Mouse (Mus musculus) G1E (cell line): ENCODE results near the gene Kcnq1. TPM values are rescaled to one million over a fixed set of nuclear protein-coding genes. Genes with fewer than 3 reads are reported as not detected.
A peak's percentile ranks its signal among the peaks of the same experiment; 100 is the strongest.

Experiments used
- ATAC-seq: 2 replicates; pipeline ENCODE4 v1.8.0; 2016; ENCODE audit warnings: mild to moderate bottlenecking; ENCODE audit not compliant: insufficient number of reproducible peaks, poor library complexity, low FRiP score, severe bottlenecking; ENCODE audit errors: extremely low read depth
- DNase-seq: peaks from one replicate; pipeline ENCODE4 v3.0.0; 2012; ENCODE audit warnings: low spot score
- H3K27me3 ChIP-seq: 2 replicates; pipeline ENCODE4 v1.6.1; 2012; ENCODE audit warnings: mild to moderate bottlenecking, low read length, inconsistent platforms; ENCODE audit not compliant: insufficient read depth
- H3K36me3 ChIP-seq: replicated peaks from 2 replicates; pipeline ENCODE3; 2012; ENCODE audit warnings: mild to moderate bottlenecking, inconsistent platforms
- H3K4me1 ChIP-seq: 2 replicates; pipeline ENCODE4 v1.6.1; 2012; ENCODE audit warnings: low read depth, low read length, inconsistent platforms, mixed read lengths; ENCODE audit not compliant: insufficient read depth
- H3K4me3 ChIP-seq: 2 replicates; pipeline ENCODE4 v1.5.1; 2012; ENCODE audit warnings: low read depth, mild to moderate bottlenecking, inconsistent platforms, low read length, moderate library complexity, mixed read lengths
- H3K9me3 ChIP-seq: replicated peaks from 2 replicates; pipeline ENCODE4 v1.6.1; 2012; ENCODE audit warnings: inconsistent platforms
- CTCF ChIP-seq: IDR thresholded peaks from 2 replicates; pipeline ENCODE4 v1.5.1; 2012; ENCODE audit warnings: low read depth, low read length, inconsistent platforms, mixed read lengths
- GATA1 ChIP-seq: IDR thresholded peaks from 2 replicates; pipeline ENCODE4 v1.6.1; 2012; ENCODE audit warnings: borderline replicate concordance, low read length, inconsistent platforms, mixed read lengths
- GATA2 ChIP-seq: IDR thresholded peaks from 2 replicates; pipeline ENCODE4 v1.6.1; 2012; ENCODE audit warnings: low read depth, low read length, inconsistent platforms, borderline replicate concordance
- POLR2AphosphoS5 ChIP-seq: IDR thresholded peaks from 2 replicates; pipeline ENCODE4 v1.6.1; 2012; ENCODE audit warnings: low read depth, low read length, inconsistent platforms; ENCODE audit not compliant: insufficient replicate concordance
- TAL1 ChIP-seq: conservative IDR thresholded peaks from 2 replicates; pipeline ENCODE4 v1.6.1; 2012; ENCODE audit warnings: low read depth, low read length, inconsistent platforms, mixed read lengths
- polyA plus RNA-seq: library from polyadenylated mRNA; stranded (reverse); fragments of >175 nt; gene quantifications from 2 replicates; pipeline ENCODE4 v1.2.3, GENCODE M21; 2012
- total RNA-seq, 2 experiments: library from RNA; stranded (forward) in 1 of 2; stranded (reverse) in 1 of 2; fragments of 200-1000 nt in 1 of 2; fragments of >200 nt in 1 of 2; fragmentation: Nextera tagmentation in 1 of 2; gene quantifications; 2 replicates each; pipeline ENCODE4 v1.2.3; 2014 to 2017

Kcnq1 gene
- total and polyA plus RNA-seq, 3 experiments: not detected

DNA sequence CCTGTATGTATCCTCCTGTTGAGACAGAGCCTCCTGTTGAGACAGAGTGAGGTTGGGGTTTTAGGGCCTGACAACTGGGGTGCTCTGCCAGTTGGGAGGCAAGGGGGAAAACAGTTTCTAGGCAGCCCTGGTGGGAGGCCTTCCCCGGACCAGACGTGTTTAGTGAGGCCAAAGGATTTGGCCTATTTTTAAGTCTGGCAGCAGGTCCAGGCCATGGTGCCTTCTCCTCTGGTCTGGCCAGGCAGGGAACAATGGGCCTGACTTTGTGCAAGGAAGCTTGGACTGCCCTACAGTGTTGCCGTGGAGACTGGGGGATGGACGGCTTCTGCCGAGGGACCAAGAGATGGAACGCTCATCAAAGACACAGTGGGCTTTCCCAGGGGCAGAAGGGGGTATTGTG lies 41.9 kb upstream of the Kcnq1 start:
- DNase-seq (no peak), ATAC-seq (no peak)
- H3K9me3 ChIP-seq: no peaks in the 10 kb centered on the region
- H3K4me1 ChIP-seq: peaks cover 81% of the 10 kb centered on the region
- H3K36me3 ChIP-seq: peaks cover 93% of the 10 kb centered on the region
- TF ChIP-seq GATA1 (no peak), GATA2 (no peak), TAL1 (no peak), CTCF (no peak), POLR2AphosphoS5 (no peak)
- H3K27me3 ChIP-seq: peaks cover 12% of the 10 kb centered on the region
- H3K4me3 ChIP-seq: no peak overlapping the region

GRCm38 (mm10) chr7:143065692-143066091 lies 40.5 kb upstream of the Kcnq1 start:
- H3K27me3 ChIP-seq: peaks cover 12% of the 10 kb centered on the region
- no peak for TF ChIP-seq TAL1
- no peak overlapping the region for H3K4me3 ChIP-seq
- no peaks in the 10 kb centered on the region for H3K9me3 ChIP-seq
- H3K4me1 ChIP-seq: peaks cover 79% of the 10 kb centered on the region
- DNase-seq (no peak), ATAC-seq (no peak)
- peaks cover 88% of the 10 kb centered on the region for H3K36me3 ChIP-seq

GRCm38 (mm10) chr7:143067469-143067868 lies 38.7 kb upstream of the Kcnq1 start:
- peaks cover 78% of the 10 kb centered on the region for H3K4me1 ChIP-seq
- TF ChIP-seq GATA2 (no peak), GATA1 (no peak), CTCF (no peak), TAL1 (no peak), POLR2AphosphoS5 (no peak)
- no peak for ATAC-seq

GRCm38 (mm10) chr7:143067897-143068296 lies 38.3 kb upstream of the Kcnq1 start:
- Histone ChIP-seq H3K36me3 (peaks cover 88% of the 10 kb centered on the region), H3K4me3 (peak overlapping the region; percentile 75), H3K27me3 (peaks cover 7% of the 10 kb centered on the region), H3K9me3 (no peaks in the 10 kb centered on the region), H3K4me1 (peaks cover 76% of the 10 kb centered on the region)
- DNase-seq: no peak
- TF ChIP-seq CTCF: no peak
- no peak for TF ChIP-seq POLR2AphosphoS5
- no peak for TF ChIP-seq TAL1
- TF ChIP-seq GATA1: no peak
- no peak for TF ChIP-seq GATA2
- no peak for ATAC-seq

More at GRCm38 (mm10) chr7:143067469-143067868, 38.7 kb upstream of the Kcnq1 start:
- Histone ChIP-seq H3K4me3 (peak overlapping the region; percentile 31; the same call in 1 of the 2 replicates), H3K9me3 (no peaks in the 10 kb centered on the region), H3K27me3 (peaks cover 7% of the 10 kb centered on the region), H3K36me3 (peaks cover 88% of the 10 kb centered on the region)
- no peak for DNase-seq

GRCm38 (mm10) chr7:143068316-143068881 lies 37.8 kb upstream of the Kcnq1 start:
- Histone ChIP-seq H3K4me1 (peaks cover 72% of the 10 kb centered on the region), H3K36me3 (peaks cover 85% of the 10 kb centered on the region), H3K9me3 (no peaks in the 10 kb centered on the region), H3K4me3 (peak overlapping the region; percentile 75), H3K27me3 (peaks cover 7% of the 10 kb centered on the region)
- TF ChIP-seq CTCF (no peak), POLR2AphosphoS5 (no peak), GATA2 (no peak), GATA1 (no peak), TAL1 (no peak)
- DNase-seq (peak; percentile 57), ATAC-seq (no peak)

GRCm38 (mm10) chr7:143068882-143069591 lies 37.1 kb upstream of the Kcnq1 start, which contains the start of gene Tssc4:
Gene Tssc4 (plus strand): TSS chr7:143069249.
- peaks cover 72% of the 10 kb centered on the region for H3K4me1 ChIP-seq

More at GRCm38 (mm10) chr7:143068882-143069591, 37.1 kb upstream of the Kcnq1 start, which contains the start of gene Tssc4:
- TF ChIP-seq GATA2 (no peak), CTCF (no peak), GATA1 (no peak), POLR2AphosphoS5 (no peak), TAL1 (no peak)
- Histone ChIP-seq H3K36me3 (peaks cover 80% of the 10 kb centered on the region), H3K9me3 (no peaks in the 10 kb centered on the region), H3K27me3 (peaks cover 7% of the 10 kb centered on the region), H3K4me3 (peak within 1 kb of the TSS; percentile 75)
- DNase-seq (peak; percentile 99), ATAC-seq (peak; percentile 92)
